Mouse (Mus musculus) embryonic fibroblast, embryonic 13.5 days (primary cell): Measurements from ENCODE around the gene Mecp2. TPM values are rescaled to one million over a fixed set of nuclear protein-coding genes. Genes with fewer than 3 reads are reported as not detected.
A peak's percentile ranks its signal among the peaks of the same experiment; 100 is the strongest.

Experiments
- H3K27ac ChIP-seq: 2 replicates; pipeline ENCODE4 v1.5.1; 2012; ENCODE audit warnings: low read length, control low read depth, inconsistent platforms; ENCODE audit not compliant: insufficient read depth
- H3K4me1 ChIP-seq: 2 replicates; pipeline ENCODE4 v1.6.1; 2011; ENCODE audit warnings: low read length; ENCODE audit not compliant: control insufficient read depth, insufficient read depth
- H3K4me3 ChIP-seq: 2 replicates; pipeline ENCODE4 v1.5.1; 2011; ENCODE audit warnings: mild to moderate bottlenecking, control low read depth, low read length; ENCODE audit not compliant: insufficient read depth
- CTCF ChIP-seq: IDR thresholded peaks from 2 replicates; pipeline ENCODE4 v1.5.1; 2011; ENCODE audit warnings: mild to moderate bottlenecking, control low read depth, low read length, moderate library complexity, borderline replicate concordance; ENCODE audit not compliant: insufficient read depth
- POLR2A ChIP-seq: IDR thresholded peaks from 2 replicates; pipeline ENCODE4 v1.6.1; 2011; ENCODE audit warnings: low read depth, mild to moderate bottlenecking, control low read depth, low read length, moderate library complexity
- polyA plus RNA-seq: library from polyadenylated mRNA; stranded (reverse); fragments of >200 nt; gene quantifications from 2 replicates; pipeline ENCODE4 v1.2.4, GENCODE M21; 2011; ENCODE audit warnings: low read depth; ENCODE audit not compliant: missing spikeins, insufficient read length

Mecp2 gene
- polyA plus RNA-seq, 1 experiment = 21.0 TPM

DNA sequence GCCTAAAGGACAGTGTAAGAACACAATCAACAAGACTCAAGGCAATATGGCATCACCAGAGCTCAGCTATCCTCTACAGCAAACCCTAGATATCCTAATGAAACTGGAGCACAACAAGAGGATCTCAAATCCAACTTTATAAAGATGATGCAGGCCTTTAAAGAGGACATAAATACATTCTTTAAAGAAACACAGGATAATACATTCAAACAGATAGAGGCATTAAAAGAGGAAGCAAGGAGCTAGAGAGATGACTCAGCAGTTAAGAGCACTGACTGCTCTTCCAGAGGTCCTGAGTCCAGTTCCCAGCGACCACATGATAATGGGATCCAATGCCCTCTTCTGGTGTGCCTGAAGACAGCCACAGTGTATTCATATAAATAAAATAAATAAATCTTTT, 40.0 kb downstream of the Mecp2 start:
- H3K4me1 ChIP-seq = no peaks in the 10 kb centered on the region
- TF ChIP-seq POLR2A (no peak), CTCF (no peak)
- H3K4me3 ChIP-seq = no peak overlapping the region
- no peak overlapping the region for H3K27ac ChIP-seq

DNA sequence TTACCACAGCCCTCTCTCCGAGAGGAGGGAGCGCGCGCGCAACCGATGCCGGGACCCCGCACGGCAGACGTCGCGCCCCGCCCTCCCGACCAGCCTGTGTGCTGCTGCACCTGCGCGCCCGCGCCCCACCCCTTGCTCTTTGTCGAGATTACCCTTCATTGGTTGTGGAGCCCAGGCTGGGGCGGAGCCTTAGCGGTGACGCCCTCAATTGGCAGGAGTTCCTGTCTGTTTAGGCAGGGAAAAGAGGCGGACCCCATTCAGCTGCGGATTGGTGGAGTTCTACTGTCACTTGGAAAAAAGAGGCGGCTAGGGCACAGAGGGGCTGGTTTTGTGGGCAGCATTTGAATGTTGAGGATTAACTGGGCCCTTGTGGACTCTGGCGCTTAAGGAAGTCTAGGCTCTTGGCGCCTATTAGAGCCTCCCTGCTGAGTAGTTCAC, 49.5 kb downstream of the Mecp2 start:
- TF ChIP-seq CTCF (no peak), POLR2A (peak; percentile 37)
- Histone ChIP-seq H3K4me3 (peak overlapping the region; percentile 67; the same call in 1 of the 2 replicates), H3K4me1 (no peaks in the 10 kb centered on the region), H3K27ac (0 out of 2 replicates have a peak overlapping the region, but pooled peaks have one; percentile 15)

DNA sequence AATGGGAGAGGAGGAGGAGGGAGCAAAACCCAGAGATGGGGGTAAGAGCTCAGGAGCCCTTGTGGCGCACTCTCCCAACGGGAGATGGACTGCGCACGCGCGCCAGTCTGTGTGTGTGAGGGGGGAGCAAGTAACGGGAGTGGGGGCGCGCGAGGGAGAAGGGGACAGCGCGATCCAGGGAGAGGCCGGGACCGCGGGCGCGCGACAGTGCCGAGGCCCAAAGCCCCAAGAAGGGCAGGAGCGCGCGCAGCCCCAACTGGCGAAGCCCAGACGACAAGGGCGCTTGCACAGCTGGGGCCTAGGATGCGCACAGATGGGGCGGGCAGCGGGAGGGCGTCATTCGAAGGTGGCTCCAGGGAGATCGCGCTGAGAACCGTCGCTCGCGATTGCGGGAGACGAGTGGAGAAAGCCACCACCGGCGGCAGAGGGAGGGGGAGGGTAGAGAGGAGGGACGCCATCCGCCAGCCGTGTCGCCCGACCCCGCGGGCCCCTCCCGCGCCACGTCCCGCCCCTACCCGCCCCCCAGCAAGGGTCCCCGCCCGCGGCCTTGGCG, 50.1 kb downstream of the Mecp2 start:
- Histone ChIP-seq H3K27ac (peak overlapping the region; percentile 94), H3K4me3 (peak overlapping the region; percentile 67), H3K4me1 (no peaks in the 10 kb centered on the region)
- TF ChIP-seq CTCF (no peak), POLR2A (no peak; the same call in 1 of the 2 replicates)

DNA sequence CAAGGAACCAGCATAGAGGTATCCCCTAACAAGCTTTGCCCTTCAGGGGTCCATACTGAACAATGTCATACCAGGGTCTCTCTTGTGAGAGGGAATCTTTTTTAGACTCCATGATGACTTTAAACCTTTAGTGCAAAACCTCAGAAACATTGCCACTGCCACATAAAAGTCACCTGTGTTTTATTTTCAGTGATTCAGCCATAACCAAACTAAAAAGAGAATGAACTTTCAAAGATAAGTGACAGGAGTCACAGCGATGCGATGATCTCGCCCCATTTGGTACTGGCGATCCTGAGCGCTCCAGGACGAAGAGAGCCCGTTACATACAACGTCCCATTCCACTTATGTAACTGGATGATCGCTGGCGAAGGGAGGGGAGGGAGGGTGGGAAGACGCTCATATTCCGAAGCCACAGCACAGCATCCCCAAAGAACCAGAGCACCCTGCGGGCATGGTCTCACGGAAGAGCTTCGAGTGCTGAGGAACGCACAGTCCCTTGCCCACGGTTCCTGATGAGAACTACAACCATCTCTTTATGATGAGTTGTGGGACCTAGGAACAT, 50.8 kb downstream of the Mecp2 start:
- Histone ChIP-seq H3K27ac (peak overlapping the region; percentile 94), H3K4me1 (no peaks in the 10 kb centered on the region), H3K4me3 (peak overlapping the region; percentile 67)
- no peak for TF ChIP-seq POLR2A
- no peak for TF ChIP-seq CTCF

DNA sequence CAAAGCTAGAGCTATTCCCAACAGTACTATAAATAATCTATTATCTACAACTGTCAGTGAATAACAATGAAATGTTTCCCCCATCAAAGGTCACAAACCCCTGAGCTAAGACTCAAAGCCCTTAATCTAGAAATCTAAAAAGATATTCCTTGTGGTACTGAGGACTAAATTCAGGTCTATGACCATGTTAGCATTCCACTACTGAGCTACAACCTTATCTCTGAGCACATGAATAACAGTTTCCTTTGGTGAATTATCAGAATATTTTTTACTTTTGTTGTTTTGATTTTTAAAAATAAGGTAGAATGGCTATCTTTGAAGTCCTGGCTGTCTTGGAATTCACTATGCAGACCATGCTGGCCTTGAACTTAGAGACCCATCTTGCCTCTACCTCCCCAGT, 64.4 kb downstream of the Mecp2 start:
- Histone ChIP-seq H3K4me3 (no peak overlapping the region), H3K4me1 (no peaks in the 10 kb centered on the region), H3K27ac (no peak overlapping the region)
- TF ChIP-seq POLR2A (no peak), CTCF (no peak)

DNA sequence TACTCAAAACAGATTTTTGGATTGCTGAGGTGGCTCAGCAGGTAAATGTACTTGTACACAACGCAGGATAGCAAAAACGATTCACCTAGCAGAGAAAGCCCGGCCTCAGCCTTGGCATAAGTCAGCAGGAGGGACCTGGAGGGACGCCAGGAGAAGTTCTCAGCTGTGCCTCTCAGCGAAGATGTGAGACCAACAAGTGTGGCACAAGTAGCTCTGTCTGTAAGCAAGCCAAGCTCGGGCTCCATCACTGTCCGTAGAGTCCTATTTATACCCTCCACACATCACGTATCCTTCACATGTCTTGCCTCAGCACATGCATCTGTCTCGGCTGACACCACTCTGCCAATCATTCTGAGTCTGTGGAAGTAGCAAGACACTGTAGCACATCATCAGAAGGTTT, 67.3 kb downstream of the Mecp2 start:
- Histone ChIP-seq H3K4me3 (no peak overlapping the region), H3K27ac (no peak overlapping the region), H3K4me1 (no peaks in the 10 kb centered on the region)
- no peak for TF ChIP-seq POLR2A
- no peak for TF ChIP-seq CTCF

DNA sequence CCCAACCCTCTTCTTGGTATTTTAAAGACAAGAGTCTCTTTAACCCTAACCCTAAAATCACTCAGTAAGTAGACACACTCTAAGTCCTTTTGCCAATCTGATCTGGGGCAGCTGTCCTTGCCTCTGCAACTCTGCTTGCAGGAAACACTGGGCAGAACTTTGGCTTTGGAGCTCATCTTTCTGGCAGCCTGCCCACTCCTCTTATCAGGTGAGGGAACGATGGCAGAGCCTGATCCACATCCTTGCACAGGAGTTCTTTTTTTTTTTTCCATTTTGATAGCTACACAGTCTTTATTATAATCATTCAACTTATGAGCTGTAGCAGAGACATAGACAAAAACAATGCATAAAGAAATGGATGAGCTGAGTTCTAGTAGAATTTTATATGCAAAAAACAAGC, 90.1 kb downstream of the Mecp2 start:
- Histone ChIP-seq H3K27ac (no peak overlapping the region), H3K4me1 (no peaks in the 10 kb centered on the region), H3K4me3 (no peak overlapping the region)
- TF ChIP-seq POLR2A (no peak), CTCF (no peak)

DNA sequence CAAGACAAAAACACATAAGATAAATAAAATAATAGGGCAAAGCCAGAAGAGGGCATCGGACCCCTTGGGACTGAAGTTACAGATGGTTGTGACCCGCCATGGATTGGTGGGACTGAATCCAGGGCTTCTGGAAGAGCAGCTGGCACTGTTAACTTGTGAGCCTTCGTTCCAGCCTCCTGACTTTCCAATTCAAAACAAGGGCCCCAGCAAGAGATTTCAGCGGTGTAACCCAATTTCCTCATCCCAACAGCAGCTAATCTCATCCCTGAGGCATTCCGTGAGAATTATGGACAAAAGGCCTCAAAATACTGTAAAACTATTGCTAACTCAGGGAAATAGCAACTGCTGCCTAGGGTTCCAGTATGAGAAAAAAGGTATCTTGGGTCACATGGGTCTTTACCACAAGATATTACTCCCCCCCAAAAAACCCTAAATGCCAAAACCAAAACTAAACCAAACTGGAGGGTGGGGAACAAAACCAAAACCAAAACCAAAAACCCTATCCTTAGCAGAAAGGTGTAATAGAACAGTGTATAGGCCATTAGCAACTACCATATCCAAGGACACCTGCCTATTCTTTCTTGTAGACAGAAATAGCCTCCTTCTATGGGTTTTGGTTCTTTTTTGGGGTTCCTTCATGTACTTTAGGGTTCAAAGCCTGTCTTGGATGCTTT, 97.3 kb downstream of the Mecp2 start:
- no peak overlapping the region for H3K27ac ChIP-seq
- H3K4me1 ChIP-seq = no peaks in the 10 kb centered on the region
- TF ChIP-seq CTCF (no peak), POLR2A (no peak)
- no peak overlapping the region for H3K4me3 ChIP-seq

DNA sequence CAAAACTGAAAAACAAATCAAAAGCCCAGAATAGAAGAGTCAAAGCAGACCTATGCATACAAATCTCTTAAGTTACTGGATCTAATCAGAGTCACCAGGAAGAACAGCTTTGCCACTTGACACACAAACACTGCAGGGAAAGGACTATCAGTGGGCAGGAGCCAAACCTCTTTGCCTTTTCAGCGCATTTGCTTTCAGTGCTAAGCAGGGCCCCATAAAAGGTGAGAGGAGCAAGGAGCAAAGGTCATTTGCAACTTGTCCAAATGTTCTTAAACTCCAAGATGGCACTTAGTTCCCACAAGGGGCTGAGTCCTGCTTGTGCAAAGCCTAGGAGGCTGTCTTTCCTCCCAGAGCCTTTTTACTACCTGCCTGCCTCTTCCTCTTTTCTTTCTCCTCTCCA, 105.2 kb downstream of the Mecp2 start:
- Histone ChIP-seq H3K27ac (no peak overlapping the region), H3K4me1 (no peaks in the 10 kb centered on the region), H3K4me3 (no peak overlapping the region)
- TF ChIP-seq POLR2A (no peak), CTCF (no peak)

DNA sequence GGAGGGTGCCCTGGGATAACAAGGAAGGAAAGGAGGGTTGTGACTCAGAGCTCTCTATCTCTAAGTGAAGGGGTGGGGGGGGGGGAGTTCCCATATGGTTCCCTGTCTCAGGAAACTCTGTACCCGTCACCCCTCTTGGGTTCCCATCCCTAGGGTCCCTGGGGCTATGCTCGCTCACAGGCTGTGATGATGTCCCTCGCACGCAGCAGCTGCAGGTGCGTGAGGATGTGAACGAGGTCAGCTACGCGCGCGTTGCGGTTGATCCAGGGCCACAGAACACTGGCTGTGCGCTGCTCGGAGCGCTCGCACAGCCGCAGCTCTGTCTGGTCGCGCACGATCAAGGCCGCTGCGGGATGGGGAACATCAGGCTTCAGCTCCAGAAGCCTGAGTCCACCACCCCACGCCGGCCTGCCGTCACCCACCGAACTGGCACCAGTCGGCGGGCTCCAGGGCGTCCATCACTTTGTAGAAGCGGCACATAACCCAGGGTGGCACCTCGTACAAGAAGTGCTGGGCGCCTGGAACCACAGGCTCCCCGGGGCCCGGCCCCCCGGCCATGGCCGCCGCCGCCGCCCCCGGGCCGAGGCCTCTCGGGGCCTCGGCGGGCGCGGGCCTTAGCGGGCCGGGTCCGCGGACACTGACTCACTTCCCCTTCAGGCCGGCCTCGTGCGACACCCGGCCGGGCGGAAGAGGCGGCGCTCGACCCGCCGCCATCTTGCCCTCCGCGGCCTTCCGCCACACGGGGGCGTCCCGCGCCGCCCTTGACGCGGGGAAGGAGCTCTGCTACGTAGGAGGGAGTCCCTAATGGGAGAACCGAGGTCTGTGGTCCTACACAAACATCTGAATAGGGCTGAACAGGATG, 111.7 kb downstream of the Mecp2 start, which contains the start of gene Irak1:
TSS of gene Irak1 (minus strand) at position 731 of the 862 bp plus-strand sequence.
- Histone ChIP-seq H3K27ac (peak within 1 kb of the TSS; percentile 78), H3K4me3 (peak within 1 kb of the TSS; percentile 43), H3K4me1 (no peaks in the 10 kb centered on the region)
- TF ChIP-seq CTCF = peak; percentile 36; the same call in 1 of the 2 replicates
- peak; percentile 36; the same call in 1 of the 2 replicates for TF ChIP-seq POLR2A
